10 mouse cellular contexts compared by ENCODE assay signal in the genomic region with DNA sequence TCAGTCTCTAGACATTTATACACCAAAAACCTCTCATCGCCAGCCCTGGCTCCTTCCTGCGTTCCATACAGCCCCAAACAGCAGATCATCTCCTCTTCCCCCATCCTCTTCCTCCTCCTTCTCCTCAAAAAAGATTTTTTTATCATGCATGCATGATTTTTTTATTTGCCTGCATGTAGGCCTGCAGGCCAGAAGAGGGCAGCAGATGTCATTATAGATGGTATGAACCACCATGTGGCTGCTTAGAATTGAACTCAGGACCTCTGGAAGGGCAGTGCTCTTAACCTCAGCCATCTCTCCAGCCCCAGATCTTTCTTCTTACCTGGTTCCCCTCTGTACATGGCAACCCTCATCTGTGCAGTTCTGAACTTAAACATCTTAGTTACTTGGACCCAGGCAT. TPM values are rescaled to one million over a fixed set of nuclear protein-coding genes. Genes with fewer than 3 reads are reported as not detected.
DNase-seq lines count a peak whose midpoint lies in the region; ATAC-seq and TF ChIP-seq lines count a peak whose summit lies in the region.
"Had no signal": no experiment of that assay in that cellular context is flagged by ENCODE, and none has a peak within 500 bp of the region (broad histone marks: within the 10 kb centered on the region; RNA-seq: fewer than 3 reads in every experiment).

No protein-coding gene starts in this region.

- H3K27ac ChIP-seq in neural tube, embryonic 11.5 days (ENCODE audit: low read depth, low read length), result no peak overlapping the region
- peak overlapping the region; percentile 21 for H3K27ac ChIP-seq in liver, embryonic 14.5 days
- H3K27ac ChIP-seq: stomach, embryonic 15.5 days had no signal

- no peak for TF ChIP-seq EP300 in liver, embryonic 14.5 days (IDR thresholded peaks at IDR 0.05; ENCODE audit: low read depth)

- H3K4me2 ChIP-seq in neural tube, embryonic 11.5 days (ENCODE audit: low read depth), result no peak overlapping the region
- H3K4me2 ChIP-seq in liver, embryonic 14.5 days (ENCODE audit: low read depth), result no peak overlapping the region
- H3K4me2 ChIP-seq: stomach, embryonic 15.5 days had no signal

- peak; percentile 77 for TF ChIP-seq CTCF in liver, embryonic 14.5 days (IDR thresholded peaks at IDR 0.05; ENCODE audit: low read depth)

- 94% methylated on average over 2 of the region's 2 CpGs for WGBS in neural tube, embryonic 11.5 days
- WGBS in liver, embryonic 14.5 days (ENCODE audit: insufficient replicate concordance), result 59% methylated on average over 2 of the region's 2 CpGs

- no peaks in the 10 kb centered on the region; the same call in 1 of the 2 replicates for H3K36me3 ChIP-seq in neural tube, embryonic 11.5 days (ENCODE audit: control insufficient read depth, insufficient read depth, low read length)
- no peaks in the 10 kb centered on the region for H3K36me3 ChIP-seq in liver, embryonic 14.5 days (replicated peaks; ENCODE audit: control insufficient read depth, insufficient read depth, low read depth)

- DNase-seq in cerebellum, postnatal 10 days, result peak; percentile 38 to 54
- no peak for DNase-seq in cerebellum, adult 11-12 months
- DNase-seq in neural tube, embryonic 11.5 days (ENCODE audit: low spot score), result peak; percentile 25
- DNase-seq in neural tube, embryonic 10.5 days (ENCODE audit: extremely low spot score, low spot score), result no peak
- no peak for DNase-seq in liver, embryonic 14.5 days (ENCODE audit: low read depth in 3 of 3, low spot score in 3 of 3)
- DNase-seq in thymus, postnatal 4 days, result peak; percentile 70
- DNase-seq in right cerebral cortex, postnatal 4 days, result no peak
- DNase-seq in kidney, adult 11 months, result no peak

- H3K9ac ChIP-seq in neural tube, embryonic 11.5 days (ENCODE audit: low read length), result no peak overlapping the region
- H3K9ac ChIP-seq in liver, embryonic 14.5 days (replicated peaks), result no peak overlapping the region
- H3K9ac ChIP-seq: stomach, embryonic 15.5 days had no signal

- ATAC-seq in neural tube, embryonic 11.5 days (ENCODE audit: insufficient read depth, low FRiP score, low TSS enrichment), result no peak
- no peak for ATAC-seq in liver, embryonic 14.5 days (ENCODE audit: insufficient read depth)

- H3K4me1 ChIP-seq in neural tube, embryonic 11.5 days (ENCODE audit: control insufficient read depth, insufficient read depth, low read length), result peaks cover 9% of the 10 kb centered on the region; the same call in 1 of the 2 replicates
- peaks cover 12 to 24% of the 10 kb centered on the region in 2 experiments for H3K4me1 ChIP-seq in liver, embryonic 14.5 days (replicated peaks; ENCODE audit: control insufficient read depth in 2 of 2, insufficient read depth in 2 of 2, low read length in 1 of 2)

- no peak overlapping the region for H3K4me3 ChIP-seq in neural tube, embryonic 11.5 days (ENCODE audit: low read depth, low read length)
- no peak overlapping the region for H3K4me3 ChIP-seq in liver, embryonic 14.5 days (ENCODE audit: insufficient read depth in 1 of 2, low read depth in 2 of 2, low read length in 2 of 2)
- H3K4me3 ChIP-seq: stomach, embryonic 15.5 days had no signal

- H3K9me3 ChIP-seq in neural tube, embryonic 11.5 days (ENCODE audit: control insufficient read depth, low read length), result no peaks in the 10 kb centered on the region
- H3K9me3 ChIP-seq in liver, embryonic 14.5 days (ENCODE audit: control insufficient read depth, low read length), result no peaks in the 10 kb centered on the region
- H3K9me3 ChIP-seq: megakaryocyte, embryonic 14.5 days; stomach, embryonic 15.5 days had no signal

- no peaks in the 10 kb centered on the region for H3K27me3 ChIP-seq in neural tube, embryonic 11.5 days (ENCODE audit: control insufficient read depth, insufficient read depth, low read length)
- H3K27me3 ChIP-seq in liver, embryonic 14.5 days (ENCODE audit: control insufficient read depth, insufficient read depth, low read length), result no peaks in the 10 kb centered on the region
- H3K27me3 ChIP-seq: megakaryocyte, embryonic 14.5 days; stomach, embryonic 15.5 days had no signal

RNA-seq across cellular contexts. Expression of a gene that starts 8.1 kb away (rescaled TPM):
- 205 and 228 TPM in 2 replicates for polyA plus RNA-seq in neural tube, embryonic 11.5 days (2014; fragmentation: Nextera tagmentation; extraction: Ambion mirVana)
- polyA plus RNA-seq in liver, embryonic 14.5 days (2012; rRNA removed), result 62.2 and 82.9 TPM in 2 replicates
- 104 and 117 TPM in 2 replicates for polyA plus RNA-seq in liver, embryonic 14.5 days (2014; fragmentation: Nextera tagmentation; extraction: Ambion mirVana)

RNA-seq across cellular contexts. Expression of a gene that starts 8.3 kb away (rescaled TPM):
- polyA plus RNA-seq in neural tube, embryonic 11.5 days (2014; fragmentation: Nextera tagmentation; extraction: Ambion mirVana), result 53.2 and 54.5 TPM in 2 replicates
- 19.6 and 21.6 TPM in 2 replicates for polyA plus RNA-seq in liver, embryonic 14.5 days (2012; rRNA removed)
- 11.0 TPM in 2 replicates for polyA plus RNA-seq in liver, embryonic 14.5 days (2014; fragmentation: Nextera tagmentation; extraction: Ambion mirVana)

RNA-seq across cellular contexts. Expression of a gene that starts 19.5 kb away (rescaled TPM):
- polyA plus RNA-seq in neural tube, embryonic 11.5 days (2014; fragmentation: Nextera tagmentation; extraction: Ambion mirVana), result 19.6 and 22.0 TPM in 2 replicates
- 10.3 and 16.1 TPM in 2 replicates for polyA plus RNA-seq in liver, embryonic 14.5 days (2012; rRNA removed)
- polyA plus RNA-seq in liver, embryonic 14.5 days (2014; fragmentation: Nextera tagmentation; extraction: Ambion mirVana), result 7.0 TPM in 2 replicates

RNA-seq across cellular contexts. Expression of a gene that starts 19.6 kb away (rescaled TPM):
- polyA plus RNA-seq in neural tube, embryonic 11.5 days (2014; fragmentation: Nextera tagmentation; extraction: Ambion mirVana), result 28.7 and 31.4 TPM in 2 replicates
- polyA plus RNA-seq in liver, embryonic 14.5 days (2012; rRNA removed), result 3.3 and 3.4 TPM in 2 replicates
- 2.4 and 2.8 TPM in 2 replicates for polyA plus RNA-seq in liver, embryonic 14.5 days (2014; fragmentation: Nextera tagmentation; extraction: Ambion mirVana)

RNA-seq across cellular contexts. Expression of a gene that starts 21.4 kb away (rescaled TPM):
- polyA plus RNA-seq in neural tube, embryonic 11.5 days (2014; fragmentation: Nextera tagmentation; extraction: Ambion mirVana), result 78.0 and 79.2 TPM in 2 replicates
- polyA plus RNA-seq in liver, embryonic 14.5 days (2012; rRNA removed), result 35.0 and 44.9 TPM in 2 replicates
- polyA plus RNA-seq in liver, embryonic 14.5 days (2014; fragmentation: Nextera tagmentation; extraction: Ambion mirVana), result 143 and 155 TPM in 2 replicates

Comparison
In these comparisons a context has a peak if more than half of its experiments do, and no peak if none do; other contexts are left out.
1. DNase-seq: peak in cerebellum, postnatal 10 days (2 of 2), neural tube, embryonic 11.5 days (single experiment) and thymus, postnatal 4 days (single experiment); none in cerebellum, adult 11-12 months (single experiment), neural tube, embryonic 10.5 days (single experiment), liver, embryonic 14.5 days (0 of 3), right cerebral cortex, postnatal 4 days (single experiment) and kidney, adult 11 months (single experiment).